In the genomic region with DNA sequence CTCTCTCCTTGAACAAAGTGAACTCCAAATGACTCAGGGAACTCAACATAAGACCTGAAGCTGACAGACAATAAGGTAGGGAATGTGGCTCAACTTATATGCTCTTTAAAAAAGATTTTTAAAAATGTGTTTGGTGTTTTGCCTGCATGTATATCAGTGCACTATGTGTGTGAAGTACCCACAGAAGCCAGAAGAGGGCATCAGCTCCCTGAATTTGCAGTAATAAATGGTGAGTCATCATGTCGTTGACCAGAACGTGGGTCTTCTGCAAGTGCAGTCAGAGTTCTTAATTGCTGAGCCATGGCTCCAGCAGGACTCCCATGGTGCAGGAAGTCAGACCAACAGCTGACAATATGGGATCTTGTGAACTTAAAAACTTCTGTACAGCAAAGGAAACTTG, we compare ENCODE assay signal across 9 mouse cellular contexts.
A peak's percentile ranks its signal among the peaks of the same experiment; 100 is the strongest.
DNase-seq lines count a peak whose midpoint lies in the region; TF ChIP-seq lines count a peak whose summit lies in the region.
"Had no signal": no experiment of that assay in that cellular context is flagged by ENCODE, and none has a peak within 500 bp of the region (broad histone marks: within the 10 kb centered on the region; RNA-seq: fewer than 3 reads in every experiment).

No protein-coding gene starts in this region.

- H3K4me3 ChIP-seq in left cerebral cortex, adult 2 months: no peak overlapping the region
- H3K4me3 ChIP-seq: liver, embryonic 13.5 days had no signal

- H3K27ac ChIP-seq in left cerebral cortex, adult 2 months: no peak overlapping the region
- H3K27ac ChIP-seq: liver, embryonic 13.5 days had no signal

- intact Hi-C loops in left cerebral cortex, adult 2 months (cut with DNase I): no loop called here

- peak; percentile 45 for DNase-seq in adrenal gland, postnatal 10 days
- no peak for DNase-seq in adrenal gland, postnatal 4 days (ENCODE audit: low spot score in 2 of 2)
- no peak for DNase-seq in left cerebral cortex, adult 2 months (ENCODE audit: extremely low spot score in 1 of 2, low spot score in 2 of 2)
- DNase-seq in left cerebral cortex, adult 11 months (ENCODE audit: low spot score): no peak
- DNase-seq in embryo, embryonic 10.5 days (ENCODE audit: low spot score): peak; percentile 79
- DNase-seq in mesoderm, embryonic 11.5 days (ENCODE audit: low read depth, low spot score): peak; percentile 70
- no peak for DNase-seq in spleen, postnatal 14 days (ENCODE audit: low spot score in 2 of 2)
- no peak for DNase-seq in thymus, postnatal 25 days
- DNase-seq: liver, embryonic 13.5 days had no signal

- peak; percentile 44 for TF ChIP-seq CTCF in left cerebral cortex, adult 2 months (IDR thresholded peaks at IDR 0.05)

Comparison
In these comparisons a context has a peak if more than half of its experiments do, and no peak if none do; other contexts are left out.
1. DNase-seq: peak in adrenal gland, postnatal 10 days (single experiment), embryo, embryonic 10.5 days (single experiment) and mesoderm, embryonic 11.5 days (single experiment); none in adrenal gland, postnatal 4 days (0 of 2), left cerebral cortex, adult 2 months (0 of 2), left cerebral cortex, adult 11 months (single experiment), spleen, postnatal 14 days (0 of 2) and thymus, postnatal 25 days (single experiment).